Mouse (Mus musculus) testis, adult 2 months (tissue): Measurements from ENCODE around the gene Cx3cl1. TPM values are rescaled to one million over a fixed set of nuclear protein-coding genes. Genes with fewer than 3 reads are reported as not detected.
A peak's percentile ranks its signal among the peaks of the same experiment; 100 is the strongest.

Experiments
- H3K27ac ChIP-seq: fragments of 200-500 bp; 2 replicates; pipeline ENCODE4 v1.5.1; 2012; ENCODE audit warnings: low read depth, low read length; ENCODE audit not compliant: control insufficient read depth, insufficient read depth
- H3K27me3 ChIP-seq: fragments of 200-500 bp; 2 replicates; pipeline ENCODE4 v1.6.1; 2012; ENCODE audit warnings: mild to moderate bottlenecking, low read length, moderate library complexity; ENCODE audit not compliant: control insufficient read depth, insufficient read depth
- H3K36me3 ChIP-seq: fragments of 200-500 bp; 2 replicates; pipeline ENCODE4 v1.6.1; 2012; ENCODE audit warnings: mild to moderate bottlenecking, low read length; ENCODE audit not compliant: control insufficient read depth, insufficient read depth
- H3K4me1 ChIP-seq: fragments of 200-500 bp; 2 replicates; pipeline ENCODE4 v1.6.1; 2012; ENCODE audit warnings: low read length; ENCODE audit not compliant: control insufficient read depth, insufficient read depth
- H3K4me3 ChIP-seq: fragments of 200-500 bp; 2 replicates; pipeline ENCODE4 v1.5.1; 2012; ENCODE audit warnings: low read depth, mild to moderate bottlenecking, low read length, moderate library complexity, mixed read lengths; ENCODE audit not compliant: control insufficient read depth
- CTCF ChIP-seq: fragments of 200-500 bp; IDR thresholded peaks from 2 replicates; pipeline ENCODE4 v1.5.1; 2012; ENCODE audit warnings: low read depth, mild to moderate bottlenecking, inconsistent platforms, low read length, moderate library complexity; ENCODE audit not compliant: control insufficient read depth, insufficient read depth, insufficient replicate concordance
- POLR2A ChIP-seq: fragments of 200-500 bp; IDR thresholded peaks from 2 replicates; pipeline ENCODE4 v1.6.1; 2012; ENCODE audit warnings: low read depth, mild to moderate bottlenecking, inconsistent platforms, low read length, moderate library complexity; ENCODE audit not compliant: control insufficient read depth
- polyA plus RNA-seq: library from polyadenylated mRNA; depleted of rRNA; stranded (reverse); fragments of >200 nt; gene quantifications from 2 replicates; pipeline ENCODE4 v1.2.3, GENCODE M21; 2012

Gene Cx3cl1
- polyA plus RNA-seq, 1 experiment = 6.4 TPM

DNA sequence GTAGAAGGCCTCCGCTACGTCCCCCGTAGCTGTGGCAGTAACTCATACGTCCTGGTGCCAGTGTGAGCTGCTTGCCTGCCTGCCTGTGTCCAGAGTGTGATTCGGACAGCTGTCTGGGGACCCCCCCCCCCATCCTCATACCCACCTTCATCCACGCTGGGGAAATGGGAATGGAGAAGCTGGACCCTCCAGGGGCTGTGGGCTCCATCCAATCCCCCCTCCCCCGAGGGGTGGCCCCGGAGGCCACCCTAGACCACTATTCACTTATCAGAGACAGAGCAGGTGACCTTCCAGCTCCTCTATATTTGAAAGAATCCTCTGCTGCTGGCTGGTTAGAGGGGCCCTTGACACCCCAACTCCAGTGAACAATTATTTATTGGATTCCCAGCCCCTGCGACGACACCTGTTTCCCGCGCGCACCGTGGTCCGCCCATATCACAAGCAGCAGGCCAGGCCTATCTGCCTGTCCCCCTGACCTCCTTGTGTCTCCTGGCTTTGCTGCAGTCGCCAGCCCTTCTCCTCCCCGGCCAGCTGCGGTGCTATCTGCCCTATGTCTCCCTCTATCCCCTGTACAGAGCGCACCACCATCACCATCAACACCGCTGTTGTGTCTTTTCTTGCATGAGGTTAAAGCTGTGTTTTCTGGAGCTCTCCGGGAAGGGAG, 8.8 kb downstream of the Cx3cl1 start:
- no peak overlapping the region for H3K27ac ChIP-seq
- peaks cover 4% of the 10 kb centered on the region for H3K4me1 ChIP-seq
- H3K27me3 ChIP-seq = no peaks in the 10 kb centered on the region
- no peaks in the 10 kb centered on the region for H3K36me3 ChIP-seq
- no peak overlapping the region for H3K4me3 ChIP-seq
- no peak for TF ChIP-seq POLR2A

DNA sequence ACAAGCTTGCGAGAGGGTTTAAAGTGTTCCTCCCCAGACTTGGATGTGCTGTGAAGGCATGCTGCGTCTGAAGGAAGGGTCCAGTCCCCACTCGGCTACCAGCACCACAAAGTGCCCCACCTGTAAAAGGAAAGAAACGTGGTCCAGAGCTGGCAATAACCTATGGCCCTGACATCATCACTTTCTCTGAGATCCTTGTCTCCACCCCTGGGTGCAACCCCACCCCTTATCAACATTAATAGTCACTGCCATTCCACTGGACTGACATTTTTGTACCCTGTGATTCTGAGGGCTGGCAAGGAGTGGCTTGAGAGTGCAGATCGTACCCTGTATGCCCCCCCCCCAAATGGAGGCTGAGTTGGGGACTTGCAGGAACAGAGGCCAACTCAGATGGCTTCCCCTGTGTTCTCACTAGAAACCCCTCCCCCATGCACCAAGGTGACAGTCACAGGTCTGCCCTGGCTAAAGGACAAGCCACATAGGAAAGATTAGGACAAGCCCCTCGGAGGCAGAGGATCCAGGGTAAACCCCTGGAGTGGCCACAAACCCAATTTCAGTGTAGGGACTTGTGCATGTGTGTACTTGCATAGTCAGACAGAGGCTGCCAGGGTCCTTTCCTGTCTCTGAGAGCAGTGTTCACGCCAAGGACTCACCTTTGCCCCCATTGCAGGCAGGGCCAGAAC, 9.5 kb downstream of the Cx3cl1 start:
- Histone ChIP-seq H3K4me3 (no peak overlapping the region), H3K36me3 (no peaks in the 10 kb centered on the region), H3K4me1 (peaks cover 4% of the 10 kb centered on the region), H3K27me3 (no peaks in the 10 kb centered on the region), H3K27ac (no peak overlapping the region)
- TF ChIP-seq CTCF (no peak), POLR2A (no peak)

DNA sequence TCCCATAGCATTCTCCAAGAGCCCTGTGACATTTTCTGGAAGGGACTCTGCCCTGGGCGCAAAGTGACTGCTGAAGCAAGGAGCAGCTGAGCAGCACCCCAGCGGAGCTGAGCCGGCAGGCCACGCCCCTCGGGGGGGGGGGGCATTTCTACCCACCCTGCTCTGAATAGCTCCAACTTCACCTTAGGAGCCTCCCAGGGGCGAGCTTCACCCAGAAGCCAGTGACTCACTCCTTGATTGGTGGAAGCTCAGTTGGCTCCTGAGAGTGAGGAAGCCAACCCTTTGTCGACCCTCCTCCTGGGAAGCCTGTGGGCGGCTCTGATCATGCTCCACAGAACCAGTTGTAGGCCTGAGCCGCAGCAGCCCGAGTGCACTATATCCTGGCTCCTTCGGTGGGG, 10.0 kb downstream of the Cx3cl1 start:
- H3K36me3 ChIP-seq = no peaks in the 10 kb centered on the region
- TF ChIP-seq POLR2A (no peak), CTCF (no peak)
- no peak overlapping the region for H3K4me3 ChIP-seq
- H3K4me1 ChIP-seq = peaks cover 4% of the 10 kb centered on the region
- H3K27me3 ChIP-seq = no peaks in the 10 kb centered on the region
- H3K27ac ChIP-seq = no peak overlapping the region

GRCm38 (mm10) chr8:94783890-94784289, 12.1 kb downstream of the Cx3cl1 start:
- TF ChIP-seq POLR2A (no peak), CTCF (no peak)
- Histone ChIP-seq H3K4me1 (peaks cover 4% of the 10 kb centered on the region), H3K27ac (no peak overlapping the region), H3K27me3 (no peaks in the 10 kb centered on the region), H3K36me3 (no peaks in the 10 kb centered on the region), H3K4me3 (no peak overlapping the region)

- H3K4me3 ChIP-seq = peak overlapping the region; percentile 63
- TF ChIP-seq POLR2A (no peak), CTCF (peak; percentile 42; the same call in 1 of the 2 replicates)
- peaks cover 4% of the 10 kb centered on the region for H3K4me1 ChIP-seq
- no peak overlapping the region for H3K27ac ChIP-seq
- no peaks in the 10 kb centered on the region for H3K36me3 ChIP-seq
- H3K27me3 ChIP-seq = no peaks in the 10 kb centered on the region
Observed at GRCm38 (mm10) chr8:94785247-94785985, 13.6 kb downstream of the Cx3cl1 start.

DNA sequence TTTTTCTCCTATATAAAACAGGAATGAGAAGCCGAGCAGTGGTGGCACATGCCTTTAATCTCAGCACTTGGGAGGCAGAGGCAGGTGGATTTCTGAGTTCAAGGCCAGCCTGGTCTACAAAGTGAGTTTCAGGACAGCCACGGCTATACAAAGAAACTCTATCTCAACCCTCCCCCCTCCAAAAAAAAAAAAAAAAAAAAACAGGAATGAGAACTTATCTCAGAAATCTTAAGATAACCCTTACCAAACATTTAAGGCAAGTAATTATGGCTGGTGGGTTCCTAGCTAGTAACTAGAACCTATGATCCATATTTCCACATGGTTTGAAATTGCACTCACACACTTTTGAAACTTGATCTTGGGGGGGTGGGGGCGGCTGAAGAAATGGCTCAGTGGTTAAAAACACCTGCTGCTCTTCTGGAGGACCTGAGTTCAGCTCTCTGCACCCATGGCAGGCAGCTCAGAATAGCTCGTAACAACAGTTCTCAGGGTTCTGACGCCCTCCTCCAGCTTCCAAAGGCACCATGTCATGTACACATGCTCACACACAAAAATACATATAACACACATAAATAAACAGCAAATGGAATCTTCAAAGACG, 14.3 kb downstream of the Cx3cl1 start:
- peaks cover 4% of the 10 kb centered on the region for H3K4me1 ChIP-seq
- no peaks in the 10 kb centered on the region for H3K27me3 ChIP-seq
- H3K36me3 ChIP-seq = no peaks in the 10 kb centered on the region
- TF ChIP-seq POLR2A (no peak), CTCF (no peak)
- no peak overlapping the region for H3K4me3 ChIP-seq
- no peak overlapping the region for H3K27ac ChIP-seq
